Mouse (Mus musculus) lung, adult 2 months (tissue): Measurements from ENCODE around the gene Smad9. TPM values are rescaled to one million over a fixed set of nuclear protein-coding genes. Genes with fewer than 3 reads are reported as not detected.

Experiments used
- DNase-seq: peaks from one replicate; pipeline ENCODE4 v3.0.0; 2022
- H3K4me1 ChIP-seq: fragments of 200-500 bp; 2 replicates; pipeline ENCODE4 v1.6.1; 2011; ENCODE audit warnings: low read length; ENCODE audit not compliant: control insufficient read depth, insufficient read depth
- H3K4me3 ChIP-seq: fragments of 200-500 bp; replicated peaks from 2 replicates; pipeline ENCODE3; 2011; ENCODE audit warnings: low read depth, mild to moderate bottlenecking, control low read depth, low read length; ENCODE audit errors: extremely low read depth
- CTCF ChIP-seq: fragments of 200-500 bp; IDR thresholded peaks from 2 replicates; pipeline ENCODE4 v1.5.1; 2011; ENCODE audit warnings: mild to moderate bottlenecking, low read length, control low read depth; ENCODE audit not compliant: insufficient read depth
- POLR2A ChIP-seq: fragments of 200-500 bp; IDR thresholded peaks from 2 replicates; pipeline ENCODE4 v1.6.1; 2011; ENCODE audit warnings: low read depth, mild to moderate bottlenecking, control low read depth, low read length, borderline replicate concordance; ENCODE audit errors: extremely low read depth
- WGBS: fragments of 180-500 bp; shearing (Covaris S2); methylation state at CpG from one replicate; pipeline ENCODE4 v1.1.7; 2018; 5-methylcytosine and 5-hydroxymethylcytosine counted together
- polyA plus RNA-seq: library from polyadenylated mRNA; depleted of rRNA; stranded (reverse); fragments of >200 nt; gene quantifications from 2 replicates; pipeline ENCODE4 v1.2.3, GENCODE M21; 2012; rRNA removed

Gene Smad9
- polyA plus RNA-seq: 4.0 and 5.6 TPM in 2 replicates

- Histone ChIP-seq H3K4me3 (peak within 1 kb of the TSS; percentile 75), H3K4me1 (no peaks in the 10 kb centered on the region)
- under 1% methylated on average over 66 of the region's 66 CpGs for WGBS
- peak; percentile 58 for DNase-seq
- TF ChIP-seq POLR2A (no peak), CTCF (no peak)
These were observed at the start of gene Smad9 for GRCm38 (mm10) chr3:54755145-54756041. Gene Smad9 (plus strand): TSS chr3:54755582.

- Histone ChIP-seq H3K4me1 (no peaks in the 10 kb centered on the region), H3K4me3 (no peak overlapping the region)
- DNase-seq: no peak
- TF ChIP-seq CTCF: no peak
- TF ChIP-seq POLR2A: no peak
- WGBS: 58% methylated on average over 9 of the region's 9 CpGs
These were observed 46.4 kb upstream of the Smad9 start for GRCm38 (mm10) chr3:54708972-54709371.

- TF ChIP-seq CTCF (no peak), POLR2A (no peak)
- WGBS: 89% methylated on average over 6 of the region's 6 CpGs
- no peaks in the 10 kb centered on the region for H3K4me1 ChIP-seq
- no peak for DNase-seq
- no peak within 1 kb of the TSS for H3K4me3 ChIP-seq
These were observed 41.1 kb upstream of the Smad9 start, which contains the start of gene Gm21958 for GRCm38 (mm10) chr3:54714253-54714652. Gene Gm21958 (minus strand): TSS chr3:54714353.

- no peak for TF ChIP-seq CTCF
- no peak for TF ChIP-seq POLR2A
- H3K4me3 ChIP-seq: no peak overlapping the region
- no peaks in the 10 kb centered on the region for H3K4me1 ChIP-seq
- WGBS: 81% methylated on average over 6 of the region's 6 CpGs
- DNase-seq: no peak
These were observed 39.9 kb upstream of the Smad9 start for GRCm38 (mm10) chr3:54715461-54715860.

GRCm38 (mm10) chr3:54717348-54717747 lies 38.0 kb upstream of the Smad9 start:
- H3K4me1 ChIP-seq: no peaks in the 10 kb centered on the region
- TF ChIP-seq POLR2A (no peak), CTCF (no peak)
- 75% methylated on average over 6 of the region's 6 CpGs for WGBS
- DNase-seq: no peak
- H3K4me3 ChIP-seq: no peak overlapping the region

GRCm38 (mm10) chr3:54718947-54719346 lies 36.4 kb upstream of the Smad9 start:
- H3K4me1 ChIP-seq: peaks cover 2% of the 10 kb centered on the region; the same call in 1 of the 2 replicates
- H3K4me3 ChIP-seq: no peak overlapping the region
- no peak for DNase-seq
- TF ChIP-seq POLR2A (no peak), CTCF (no peak)
- 61% methylated on average over 3 of the region's 3 CpGs for WGBS

GRCm38 (mm10) chr3:54723741-54724500 lies 31.5 kb upstream of the Smad9 start:
- Histone ChIP-seq H3K4me1 (peaks cover 4% of the 10 kb centered on the region; the same call in 1 of the 2 replicates), H3K4me3 (no peak overlapping the region)
- 64% methylated on average over 10 of the region's 10 CpGs for WGBS
- DNase-seq: no peak
- no peak for TF ChIP-seq CTCF
- TF ChIP-seq POLR2A: no peak

- DNase-seq: no peak
- WGBS: 75% methylated on average over 2 of the region's 2 CpGs
- H3K4me1 ChIP-seq: peaks cover 4% of the 10 kb centered on the region; the same call in 1 of the 2 replicates
- TF ChIP-seq CTCF (no peak), POLR2A (no peak)
- no peak overlapping the region for H3K4me3 ChIP-seq
These were observed 30.0 kb upstream of the Smad9 start for GRCm38 (mm10) chr3:54725344-54725743.

GRCm38 (mm10) chr3:54727588-54727987 lies 27.8 kb upstream of the Smad9 start:
- Histone ChIP-seq H3K4me1 (peaks cover 4% of the 10 kb centered on the region; the same call in 1 of the 2 replicates), H3K4me3 (no peak overlapping the region)
- TF ChIP-seq POLR2A (no peak), CTCF (no peak)
- DNase-seq: no peak
- 92% methylated on average over 2 of the region's 2 CpGs for WGBS

- Histone ChIP-seq H3K4me3 (no peak overlapping the region), H3K4me1 (peaks cover 4% of the 10 kb centered on the region; the same call in 1 of the 2 replicates)
- DNase-seq: no peak
- TF ChIP-seq CTCF (no peak), POLR2A (no peak)
- 87% methylated on average over 6 of the region's 6 CpGs for WGBS
These were observed 27.3 kb upstream of the Smad9 start for GRCm38 (mm10) chr3:54728100-54728499.
